Mouse (Mus musculus) ES-E14 (cell line): Measurements from ENCODE around the gene Parvg.

Experiments used
- CHD2 ChIP-seq: IDR thresholded peaks from 2 replicates; pipeline ENCODE4 v1.6.1; 2014; ENCODE audit warnings: mild to moderate bottlenecking, low read depth, low read length, inconsistent platforms
- MAFK ChIP-seq: IDR thresholded peaks from 2 replicates; pipeline ENCODE4 v1.6.1; 2014; ENCODE audit warnings: mild to moderate bottlenecking, low read depth, low read length, inconsistent platforms; ENCODE audit not compliant: insufficient read depth

GRCm38 (mm10) chr15:84323966-84324869 is at the start of gene Parvg:
- no peak for TF ChIP-seq MAFK
- TF ChIP-seq CHD2, result no peak
